Mouse (Mus musculus) right cerebral cortex, adult 2 months (tissue): ENCODE measurements at regions not wholly inside any gene's neighbourhood (a gene's known extent, or its start where the extent isn't known, plus 50 kb on each side); places are given as distances from the start of the nearest gene placed in this dataset.

ENCODE experiments used
- DNase-seq, 2 experiments: peaks; one replicate each; pipeline ENCODE4 v3.0.0; 2021 to 2022; ENCODE audit warnings: low spot score in 2 of 2

GRCm38 (mm10) chr1:144317560-144317959 is 68.5 kb upstream of the Rgs1 start:
- DNase-seq, result no peak

DNA sequence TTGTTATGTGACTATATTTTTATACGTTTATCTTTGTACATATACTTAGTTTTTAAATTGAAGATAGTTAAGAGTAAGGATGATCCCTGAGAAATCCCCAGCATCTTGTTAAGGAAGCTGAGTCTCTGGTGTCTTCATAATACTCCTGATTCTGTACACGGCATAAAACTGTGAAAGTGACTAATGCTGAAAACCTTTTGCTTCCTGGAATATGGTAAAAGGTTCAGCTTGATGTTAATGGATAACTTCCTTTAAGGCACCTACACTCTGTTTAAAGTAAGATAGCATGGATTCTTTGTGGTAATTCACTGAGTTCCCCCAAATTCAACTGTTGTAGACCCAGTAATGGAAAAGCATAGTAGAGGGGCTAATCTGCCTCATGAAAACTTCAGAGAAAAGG is 67.2 kb upstream of the Rgs1 start:
- DNase-seq, result no peak

DNA sequence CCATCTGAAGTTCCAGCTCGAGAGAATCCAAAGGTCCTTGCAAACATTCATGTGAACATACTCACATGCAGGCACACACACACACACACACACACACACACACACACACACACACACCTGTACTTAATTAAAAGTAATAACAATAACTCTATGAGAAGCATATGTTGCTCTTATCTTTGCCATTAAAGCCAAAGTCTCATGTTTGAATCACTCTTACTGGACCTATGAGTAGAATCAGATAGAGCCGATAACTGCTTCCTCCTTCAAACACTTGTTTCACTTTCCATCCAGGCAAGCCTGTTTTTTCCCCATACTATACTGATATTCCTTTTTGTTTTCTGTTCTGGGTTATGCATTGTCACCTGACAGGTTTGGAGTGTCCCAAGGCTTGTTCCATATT is 65.3 kb upstream of the Rgs1 start:
- no peak for DNase-seq

DNA sequence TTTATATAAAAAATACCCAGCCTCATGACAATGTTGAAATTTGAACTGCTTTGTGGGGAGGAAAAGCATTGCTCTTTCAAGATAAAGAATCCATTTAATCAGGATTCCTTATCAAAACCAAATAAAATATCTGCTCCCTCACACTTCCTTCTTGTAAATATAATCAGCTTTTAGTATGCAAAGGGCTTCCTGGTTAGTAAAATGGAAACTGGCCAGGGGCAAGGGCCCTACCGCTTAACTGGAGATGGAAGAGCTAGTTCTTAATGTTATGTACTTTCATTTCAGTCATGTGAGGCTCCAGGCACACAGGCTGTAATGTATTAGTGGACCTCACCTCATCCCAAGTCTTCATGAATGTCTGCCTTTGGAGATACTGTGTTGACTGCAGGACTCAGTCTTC is 64.3 kb upstream of the Rgs1 start:
- DNase-seq, result no peak

- DNase-seq, result no peak
Measured at GRCm38 (mm10) chr1:144309901-144310300, 60.9 kb upstream of the Rgs1 start.

GRCm38 (mm10) chr1:144308313-144308712 is 59.3 kb upstream of the Rgs1 start:
- no peak for DNase-seq

DNA sequence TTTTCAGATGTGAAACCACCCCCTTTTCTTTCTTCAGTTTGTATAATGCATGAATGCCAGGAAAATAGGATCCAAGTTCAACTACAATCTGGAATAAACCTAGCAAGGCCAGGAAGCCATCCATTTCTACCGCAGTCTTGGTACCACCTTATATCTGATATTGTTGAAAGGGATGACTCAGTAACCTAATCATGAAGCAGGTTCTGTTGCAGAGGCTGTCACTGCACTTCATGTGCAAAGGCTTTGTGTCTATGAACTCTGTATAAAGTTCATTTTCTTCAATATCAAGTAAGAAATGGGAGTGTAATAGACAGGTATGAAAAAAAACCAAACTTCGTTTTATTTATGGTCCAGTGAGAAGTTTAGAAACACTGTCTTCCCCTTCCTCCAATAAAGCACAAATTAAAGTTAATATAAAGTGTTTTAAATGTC is 58.8 kb upstream of the Rgs1 start:
- no peak for DNase-seq

GRCm38 (mm10) chr1:144307017-144307853 is 58.2 kb upstream of the Rgs1 start:
- DNase-seq, result no peak

- no peak for DNase-seq
Measured at GRCm38 (mm10) chr1:144306284-144306683, 57.2 kb upstream of the Rgs1 start.

GRCm38 (mm10) chr1:144300670-144301069 is 51.6 kb upstream of the Rgs1 start:
- DNase-seq, result no peak
